Mouse (Mus musculus) small intestine, adult 2 months (tissue): ENCODE results near the gene Isoc2a.

Experiments
- CTCF ChIP-seq: fragments of 200-500 bp; IDR thresholded peaks from 2 replicates; pipeline ENCODE4 v1.5.1; 2012; ENCODE audit warnings: low read depth, mild to moderate bottlenecking, control low read depth, inconsistent platforms, low read length, moderate library complexity, mixed read lengths; ENCODE audit not compliant: insufficient replicate concordance, insufficient read length; ENCODE audit errors: extremely low read depth
- POLR2A ChIP-seq: fragments of 200-500 bp; IDR thresholded peaks from 2 replicates; pipeline ENCODE4 v1.6.1; 2012; ENCODE audit warnings: low read depth, mild to moderate bottlenecking, control low read depth, inconsistent platforms, low read length, moderate library complexity

DNA sequence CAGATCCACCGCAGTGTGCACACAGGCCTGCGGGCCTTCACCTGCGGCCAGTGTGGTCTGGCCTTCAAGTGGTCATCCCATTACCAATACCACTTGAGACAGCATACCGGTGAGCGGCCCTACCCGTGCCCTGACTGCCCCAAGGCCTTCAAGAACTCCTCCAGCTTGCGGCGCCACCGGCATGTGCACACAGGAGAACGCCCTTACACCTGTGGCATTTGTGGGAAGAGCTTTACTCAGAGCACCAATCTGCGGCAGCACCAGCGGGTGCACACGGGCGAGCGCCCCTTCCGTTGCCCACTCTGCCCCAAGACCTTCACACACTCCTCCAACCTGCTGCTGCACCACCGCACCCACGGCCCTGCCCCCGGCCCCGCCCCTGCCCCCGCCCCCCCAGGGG is 42.1 kb downstream of the Isoc2a start:
- no peak for TF ChIP-seq POLR2A
- TF ChIP-seq CTCF: no peak
